Mouse (Mus musculus) ES-Bruce4 (cell line): ENCODE measurements around the gene Mindy4. TPM values are rescaled to one million over a fixed set of nuclear protein-coding genes. Genes with fewer than 3 reads are reported as not detected.

Experiments
- H3K27ac ChIP-seq: 2 replicates; pipeline ENCODE4 v1.5.1; 2012; ENCODE audit warnings: low read length, inconsistent platforms; ENCODE audit not compliant: insufficient read depth
- H3K27me3 ChIP-seq: 2 replicates; pipeline ENCODE4 v1.6.1; 2012; ENCODE audit warnings: mild to moderate bottlenecking, low read length, inconsistent platforms; ENCODE audit not compliant: control insufficient read depth, poor library complexity, insufficient read depth, severe bottlenecking
- H3K36me3 ChIP-seq: 2 replicates; pipeline ENCODE4 v1.6.1; 2012; ENCODE audit warnings: inconsistent platforms, mild to moderate bottlenecking, low read length, moderate library complexity; ENCODE audit not compliant: control insufficient read depth, poor library complexity, insufficient read depth, severe bottlenecking
- H3K4me1 ChIP-seq: one replicate; pipeline ENCODE4 v1.8.1; 2011; ENCODE audit warnings: low read length; ENCODE audit not compliant: control insufficient read depth, insufficient read depth
- H3K4me3 ChIP-seq: 2 replicates; pipeline ENCODE4 v1.5.1; 2011; ENCODE audit warnings: low read depth, mild to moderate bottlenecking, low read length
- H3K9ac ChIP-seq: 2 replicates; pipeline ENCODE4 v1.6.1; 2012; ENCODE audit warnings: low read depth, mild to moderate bottlenecking, inconsistent platforms; ENCODE audit not compliant: poor library complexity, severe bottlenecking
- H3K9me3 ChIP-seq: replicated peaks from 2 replicates; pipeline ENCODE4 v1.6.1; 2012; ENCODE audit warnings: mild to moderate bottlenecking, low read length, inconsistent platforms; ENCODE audit not compliant: control insufficient read depth, poor library complexity, insufficient read depth, severe bottlenecking
- CTCF ChIP-seq: IDR thresholded peaks from one replicate; pipeline ENCODE4 v1.8.1; 2011; ENCODE audit warnings: low read depth, low read length
- EP300 ChIP-seq: IDR thresholded peaks from 2 replicates; pipeline ENCODE4 v1.6.1; 2011; ENCODE audit warnings: low read depth, low read length; ENCODE audit not compliant: insufficient read depth
- POLR2A ChIP-seq: IDR thresholded peaks from one replicate; pipeline ENCODE4 v1.8.1; 2011; ENCODE audit warnings: low read length; ENCODE audit not compliant: insufficient read depth
- polyA plus RNA-seq: library from polyadenylated mRNA; stranded (reverse); fragments of >200 nt; gene quantifications from 2 replicates; pipeline ENCODE4 v1.2.4, GENCODE M21; 2011; ENCODE audit warnings: low read depth; ENCODE audit not compliant: missing spikeins, insufficient read depth, insufficient read length

Gene Mindy4
- polyA plus RNA-seq, 1 experiment = 2.7 TPM

DNA sequence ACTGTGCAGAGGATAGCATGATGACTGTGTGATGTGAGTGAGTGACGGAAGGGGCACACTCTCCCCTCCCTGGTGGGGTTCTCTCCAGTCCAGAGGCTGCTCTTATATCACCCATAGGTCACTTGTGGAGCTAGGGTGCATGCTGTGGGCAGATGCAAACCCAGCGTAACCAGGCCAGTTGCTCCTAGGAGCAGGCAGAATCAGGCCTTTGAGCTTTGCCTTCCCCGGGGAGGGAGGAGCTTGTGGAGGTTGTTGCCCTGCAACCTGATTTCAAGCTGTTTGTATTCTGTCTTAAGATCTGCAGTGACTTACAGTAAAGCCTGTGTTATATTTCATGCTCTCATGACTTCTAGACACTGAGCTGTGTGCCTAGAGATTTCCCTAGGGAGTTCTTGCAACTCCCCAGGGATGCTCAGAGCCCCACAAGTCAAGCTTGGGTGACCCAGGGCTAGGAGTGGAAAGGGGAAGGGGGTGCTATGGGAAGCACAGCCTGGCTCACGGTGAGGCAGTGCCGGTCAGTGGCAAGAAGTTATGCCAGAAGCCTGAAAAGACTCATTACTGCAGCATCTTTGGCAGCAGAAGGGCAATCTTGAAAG lies 84.9 kb downstream of the Mindy4 start:
- Histone ChIP-seq H3K27me3 (no peaks in the 10 kb centered on the region), H3K4me3 (no peak overlapping the region), H3K4me1 (no peaks in the 10 kb centered on the region), H3K36me3 (no peaks in the 10 kb centered on the region), H3K9me3 (no peaks in the 10 kb centered on the region), H3K27ac (no peak overlapping the region), H3K9ac (no peak overlapping the region)
- TF ChIP-seq EP300 = no peak
- TF ChIP-seq CTCF = no peak
- no peak for TF ChIP-seq POLR2A

DNA sequence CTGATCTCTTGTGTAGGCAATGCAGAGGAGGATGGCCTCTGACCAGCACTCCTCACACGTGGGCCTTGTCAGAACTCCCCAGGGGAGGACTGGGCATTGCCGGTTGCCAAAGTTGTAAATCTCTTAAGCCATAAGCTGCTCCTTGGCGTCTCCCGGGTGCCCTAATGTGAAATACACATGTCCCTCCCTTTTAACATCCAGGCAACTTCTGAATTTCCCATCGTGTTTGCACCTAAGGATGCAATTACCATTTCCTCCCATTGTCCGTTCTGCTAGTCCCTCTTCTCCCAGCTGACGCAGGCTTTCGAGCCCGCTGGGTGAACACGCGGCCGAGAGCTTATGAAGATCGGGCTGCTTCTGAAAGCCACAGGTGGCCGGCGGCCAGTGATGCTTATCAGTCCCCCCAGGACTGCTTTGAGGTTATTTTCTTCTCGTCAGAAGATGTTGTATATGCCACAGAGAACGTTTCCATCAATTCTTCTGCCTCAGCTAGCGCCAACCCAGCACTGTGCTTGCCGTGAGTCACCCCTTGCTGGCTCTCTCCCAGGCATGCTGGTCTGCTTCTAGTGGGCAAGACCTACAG lies 91.5 kb downstream of the Mindy4 start:
- Histone ChIP-seq H3K4me1 (no peaks in the 10 kb centered on the region), H3K4me3 (no peak overlapping the region), H3K9me3 (no peaks in the 10 kb centered on the region), H3K27me3 (no peaks in the 10 kb centered on the region), H3K36me3 (no peaks in the 10 kb centered on the region), H3K9ac (no peak overlapping the region), H3K27ac (no peak overlapping the region)
- TF ChIP-seq EP300 (no peak), CTCF (no peak), POLR2A (no peak)

DNA sequence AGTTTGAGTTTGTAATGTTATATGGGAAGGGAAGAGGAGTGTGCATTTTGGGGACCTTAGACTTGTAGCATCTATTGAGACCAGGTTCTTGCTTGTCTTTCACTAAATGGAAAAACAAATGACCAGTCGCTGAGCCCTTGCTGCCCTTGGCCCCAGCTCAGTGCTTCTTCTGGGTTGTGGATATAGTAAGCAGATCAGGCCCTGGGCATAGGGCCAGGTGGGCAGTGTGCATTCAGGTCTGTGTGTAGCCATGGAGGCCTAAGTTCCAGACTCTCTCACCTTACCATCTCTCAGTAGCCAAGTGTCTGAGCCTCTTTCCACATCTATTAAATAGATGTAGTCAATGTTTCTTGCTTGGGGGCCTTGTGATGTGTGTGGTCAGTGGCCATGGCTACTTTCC lies 92.1 kb downstream of the Mindy4 start:
- Histone ChIP-seq H3K4me1 (no peaks in the 10 kb centered on the region), H3K9ac (no peak overlapping the region), H3K4me3 (no peak overlapping the region), H3K36me3 (no peaks in the 10 kb centered on the region), H3K9me3 (no peaks in the 10 kb centered on the region), H3K27ac (no peak overlapping the region), H3K27me3 (no peaks in the 10 kb centered on the region)
- TF ChIP-seq POLR2A (no peak), CTCF (no peak), EP300 (no peak)

DNA sequence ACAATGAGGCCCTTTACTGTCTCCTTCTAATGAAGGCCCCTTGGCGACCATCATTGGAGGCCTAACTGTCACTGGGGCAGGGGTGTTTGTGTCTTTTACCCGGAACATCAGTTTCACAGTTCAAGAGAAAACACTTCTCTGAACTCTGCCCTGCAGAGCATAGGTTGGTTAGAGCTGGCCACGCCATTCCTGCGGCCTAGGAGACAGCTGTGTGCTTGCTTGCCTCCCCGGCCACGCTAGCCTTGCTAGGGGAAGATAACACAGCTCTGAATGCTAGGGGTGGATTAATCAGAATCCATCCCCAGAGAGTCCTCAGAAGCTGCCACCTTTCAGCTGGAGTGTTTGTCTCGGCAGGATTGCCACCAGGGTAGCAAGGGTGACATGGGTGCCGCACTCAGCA lies 96.3 kb downstream of the Mindy4 start:
- H3K9ac ChIP-seq = no peak overlapping the region
- no peaks in the 10 kb centered on the region for H3K4me1 ChIP-seq
- no peak overlapping the region for H3K4me3 ChIP-seq
- no peak for TF ChIP-seq EP300
- TF ChIP-seq CTCF = no peak
- no peak for TF ChIP-seq POLR2A
- no peak overlapping the region for H3K27ac ChIP-seq
- H3K36me3 ChIP-seq = no peaks in the 10 kb centered on the region
- no peaks in the 10 kb centered on the region for H3K27me3 ChIP-seq
- no peaks in the 10 kb centered on the region for H3K9me3 ChIP-seq

DNA sequence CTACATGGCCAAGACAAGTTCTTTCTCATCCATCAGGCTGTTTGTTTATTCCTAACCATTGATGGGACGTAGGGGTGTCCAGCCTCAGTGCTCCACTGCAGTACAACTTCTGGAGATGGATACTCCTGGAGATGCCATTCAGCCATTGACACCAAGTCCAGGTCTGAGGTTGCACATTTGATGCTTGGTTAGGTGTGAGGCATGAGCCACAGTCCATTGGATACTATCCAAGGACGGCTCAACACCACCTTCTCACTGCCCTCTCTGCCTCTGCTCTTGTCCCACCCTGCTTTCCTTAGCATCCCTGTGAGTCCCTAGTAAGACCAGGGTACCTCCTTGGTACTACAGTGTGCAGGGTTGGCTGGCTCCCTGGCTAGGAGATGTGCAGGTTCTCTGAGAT lies 96.7 kb downstream of the Mindy4 start:
- Histone ChIP-seq H3K4me3 (no peak overlapping the region), H3K36me3 (no peaks in the 10 kb centered on the region)
- TF ChIP-seq POLR2A (no peak), EP300 (no peak), CTCF (no peak)

DNA sequence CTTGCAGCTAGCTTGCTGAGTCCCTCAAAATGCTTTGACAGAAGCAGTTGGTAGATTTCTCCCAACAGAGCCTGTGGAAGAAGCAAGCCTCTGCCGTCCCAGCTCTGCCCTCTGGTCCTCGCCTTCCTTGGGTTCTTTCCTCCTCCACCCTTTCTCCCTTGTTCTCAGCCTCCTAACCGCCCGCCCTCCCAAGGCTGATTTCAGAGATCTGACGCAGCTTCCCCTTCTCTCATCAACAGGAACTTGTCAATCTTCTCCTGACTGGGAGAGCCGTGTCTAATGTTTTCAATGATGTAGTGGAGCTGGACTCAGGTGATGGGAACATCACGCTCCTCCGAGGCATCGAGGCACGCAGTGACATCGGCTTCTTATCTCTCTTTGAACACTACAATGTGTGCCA lies 97.5 kb downstream of the Mindy4 start:
- TF ChIP-seq CTCF (no peak), EP300 (no peak), POLR2A (no peak)
- Histone ChIP-seq H3K4me1 (no peaks in the 10 kb centered on the region), H3K9me3 (no peaks in the 10 kb centered on the region), H3K27ac (no peak overlapping the region), H3K27me3 (no peaks in the 10 kb centered on the region), H3K4me3 (no peak overlapping the region), H3K9ac (no peak overlapping the region), H3K36me3 (no peaks in the 10 kb centered on the region)

More for the DNA sequence above, 96.7 kb downstream of the Mindy4 start:
- no peaks in the 10 kb centered on the region for H3K4me1 ChIP-seq
- no peaks in the 10 kb centered on the region for H3K9me3 ChIP-seq
- H3K27ac ChIP-seq = no peak overlapping the region
- no peak overlapping the region for H3K9ac ChIP-seq
- no peaks in the 10 kb centered on the region for H3K27me3 ChIP-seq
